Mouse (Mus musculus) heart, embryonic 15.5 days (tissue): ENCODE measurements around the gene Tac4. TPM values are rescaled to one million over a fixed set of nuclear protein-coding genes. Genes with fewer than 3 reads are reported as not detected.

Source experiments
- ATAC-seq: fragments of 200-750 bp; cut with Nextera tagmentation; replicated peaks from 2 replicates; pipeline ENCODE4 v1.8.0; 2017; ENCODE audit warnings: low read depth, moderate TSS enrichment; ENCODE audit not compliant: insufficient number of reproducible peaks, insufficient read depth, low FRiP score
- H3K27ac ChIP-seq: fragments of 300-500 bp; sonication (generic); 2 replicates; pipeline ENCODE4 v1.5.1; 2015; ENCODE audit warnings: mild to moderate bottlenecking, inconsistent platforms
- H3K27me3 ChIP-seq: fragments of 300-500 bp; sonication (generic); 2 replicates; pipeline ENCODE4 v1.6.1; 2015; ENCODE audit warnings: inconsistent platforms
- H3K36me3 ChIP-seq: fragments of 300-500 bp; sonication (generic); 2 replicates; pipeline ENCODE4 v1.6.1; 2015; ENCODE audit warnings: mild to moderate bottlenecking, inconsistent platforms
- H3K4me1 ChIP-seq: fragments of 300-500 bp; sonication (generic); replicated peaks from 2 replicates; pipeline ENCODE4 v1.6.1; 2015; ENCODE audit warnings: inconsistent platforms
- H3K4me2 ChIP-seq: fragments of 300-500 bp; sonication (generic); 2 replicates; pipeline ENCODE4 v1.6.1; 2015; ENCODE audit warnings: inconsistent platforms, mild to moderate bottlenecking, moderate library complexity
- H3K4me3 ChIP-seq: fragments of 300-500 bp; sonication (generic); 2 replicates; pipeline ENCODE4 v1.5.1; 2015; ENCODE audit warnings: mild to moderate bottlenecking, inconsistent platforms
- H3K9ac ChIP-seq: fragments of 300-500 bp; sonication (generic); 2 replicates; pipeline ENCODE4 v1.6.1; 2015; ENCODE audit warnings: mild to moderate bottlenecking, inconsistent platforms
- H3K9me3 ChIP-seq: fragments of 300-500 bp; sonication (generic); replicated peaks from 2 replicates; pipeline ENCODE4 v1.6.1; 2016; ENCODE audit warnings: inconsistent platforms
- WGBS: fragments of 180-500 bp; shearing (Covaris S2); methylation state at CpG from one replicate; pipeline ENCODE4 v1.1.7; 2015; ENCODE audit warnings: mixed read lengths; 5-methylcytosine and 5-hydroxymethylcytosine counted together
- polyA plus RNA-seq: library from polyadenylated mRNA; unstranded; fragments of >200 nt; fragmentation: Nextera tagmentation; extraction: Ambion mirVana; gene quantifications from 2 replicates; pipeline ENCODE4 v1.2.1, GENCODE M21; 2015

Tac4 gene
- polyA plus RNA-seq, 1 experiment from 2014 or later = not detected

DNA sequence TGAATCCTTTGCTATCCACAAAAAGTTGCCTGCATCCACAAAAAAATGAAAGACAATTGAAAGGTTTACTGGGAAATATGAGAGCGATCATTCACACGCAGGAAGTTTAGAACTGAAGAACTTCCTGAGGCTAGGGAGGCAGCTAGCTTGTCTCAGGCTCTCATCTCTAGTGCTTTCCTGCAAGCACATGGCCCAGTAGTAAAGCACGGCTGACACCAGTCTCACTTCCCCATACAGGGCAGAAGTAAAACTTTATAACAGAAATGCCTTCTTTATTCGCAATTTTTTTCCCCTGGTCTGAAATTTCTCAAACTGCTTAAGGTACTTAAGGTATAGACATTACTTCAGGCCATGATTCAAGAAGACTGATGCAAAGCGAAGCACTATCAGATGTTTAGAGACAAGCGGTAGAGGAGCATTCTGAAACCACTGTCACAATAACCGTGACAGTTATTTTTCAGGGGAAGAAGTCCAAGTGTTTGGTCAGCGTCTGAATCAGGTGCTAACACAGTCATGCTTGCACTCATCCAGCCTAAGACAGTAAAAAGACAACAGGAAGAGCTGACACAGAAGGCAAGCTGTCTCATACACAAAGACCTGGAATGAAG is 31.8 kb downstream of the Tac4 start:
- WGBS = 76% methylated on average over 8 of the region's 8 CpGs
- no peak overlapping the region for H3K4me3 ChIP-seq
- H3K4me1 ChIP-seq = no peaks in the 10 kb centered on the region
- no peak overlapping the region for H3K4me2 ChIP-seq
- peaks cover 62% of the 10 kb centered on the region for H3K36me3 ChIP-seq
- H3K9me3 ChIP-seq = no peaks in the 10 kb centered on the region
- no peak overlapping the region; the same call in 1 of the 2 replicates for H3K27ac ChIP-seq
- ATAC-seq = no peak
- H3K9ac ChIP-seq = no peak overlapping the region
- H3K27me3 ChIP-seq = no peaks in the 10 kb centered on the region

DNA sequence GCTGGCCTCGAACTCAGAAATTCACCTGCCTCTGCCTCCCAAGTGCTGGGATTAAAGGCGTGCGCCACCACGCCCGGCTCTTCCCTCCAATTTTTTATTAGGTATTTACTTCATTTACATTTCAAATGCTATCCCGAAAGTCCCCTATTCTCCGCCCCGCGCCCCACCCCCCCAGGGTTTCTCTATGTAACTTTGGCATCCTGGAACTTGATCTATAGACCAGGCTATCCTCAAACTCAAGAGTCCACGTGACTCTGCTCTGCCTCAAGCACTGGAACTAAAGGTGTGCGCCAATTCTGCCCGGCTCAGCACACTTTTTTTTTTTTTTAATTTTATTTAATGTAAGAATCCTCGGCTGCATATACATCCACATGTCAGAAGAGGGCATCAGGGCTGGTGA is 34.4 kb downstream of the Tac4 start:
- no peaks in the 10 kb centered on the region for H3K9me3 ChIP-seq
- no peak overlapping the region for H3K27ac ChIP-seq
- H3K4me1 ChIP-seq = no peaks in the 10 kb centered on the region
- H3K36me3 ChIP-seq = peaks cover 58% of the 10 kb centered on the region
- ATAC-seq = no peak
- no peak overlapping the region for H3K4me2 ChIP-seq
- H3K4me3 ChIP-seq = no peak overlapping the region
- H3K9ac ChIP-seq = no peak overlapping the region
- WGBS = 94% methylated on average over 13 of the region's 13 CpGs
- no peaks in the 10 kb centered on the region for H3K27me3 ChIP-seq

DNA sequence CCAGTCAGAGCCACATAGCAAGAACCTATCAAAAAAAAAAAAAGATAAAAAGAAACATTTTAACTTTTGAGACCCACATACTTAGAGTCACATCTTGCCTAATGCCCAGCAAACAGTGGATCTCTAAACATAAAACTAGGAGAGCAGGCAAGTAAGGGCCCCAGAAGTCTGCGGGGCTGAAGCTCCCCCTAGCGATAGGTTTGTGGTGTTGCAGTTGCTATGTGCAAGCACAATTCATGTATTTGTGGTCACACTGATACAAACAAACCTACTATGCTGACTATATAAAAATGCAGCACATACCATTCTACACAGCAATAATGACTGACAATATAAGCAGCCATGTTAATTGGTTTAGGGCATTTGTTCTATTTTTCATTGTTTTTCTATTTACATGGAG is 36.8 kb downstream of the Tac4 start:
- H3K36me3 ChIP-seq = peaks cover 67% of the 10 kb centered on the region
- no peak overlapping the region for H3K9ac ChIP-seq
- no peaks in the 10 kb centered on the region for H3K27me3 ChIP-seq
- H3K27ac ChIP-seq = no peak overlapping the region
- WGBS = 18% methylated on average over 2 of the region's 2 CpGs
- no peak overlapping the region for H3K4me2 ChIP-seq
- ATAC-seq = no peak
- no peaks in the 10 kb centered on the region for H3K9me3 ChIP-seq
- H3K4me3 ChIP-seq = no peak overlapping the region
- no peaks in the 10 kb centered on the region for H3K4me1 ChIP-seq

DNA sequence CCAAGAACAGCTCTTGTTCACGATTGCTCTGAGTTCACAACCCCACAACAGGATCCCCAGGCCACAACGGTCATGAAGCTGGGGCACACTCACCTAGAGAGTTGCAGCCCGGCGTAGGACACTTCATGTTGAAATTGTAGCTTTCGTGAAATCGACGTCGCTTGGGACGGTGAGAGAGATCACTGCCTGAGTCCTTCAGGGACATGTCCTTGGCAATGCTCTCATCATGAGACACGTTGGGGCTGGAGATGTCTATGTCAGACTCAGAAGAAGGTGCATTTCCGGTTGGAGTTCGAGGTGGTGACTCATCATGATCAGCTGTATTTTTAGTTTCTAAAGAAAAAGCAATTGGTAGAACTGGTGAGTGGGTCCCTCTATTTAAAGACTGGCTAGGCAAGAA is 38.6 kb downstream of the Tac4 start:
- no peak overlapping the region for H3K4me2 ChIP-seq
- peaks cover 63% of the 10 kb centered on the region for H3K36me3 ChIP-seq
- no peak overlapping the region for H3K4me3 ChIP-seq
- no peak for ATAC-seq
- WGBS = 83% methylated on average over 12 of the region's 12 CpGs
- H3K9me3 ChIP-seq = no peaks in the 10 kb centered on the region
- H3K27ac ChIP-seq = no peak overlapping the region
- no peak overlapping the region for H3K9ac ChIP-seq
- H3K4me1 ChIP-seq = peaks cover 4% of the 10 kb centered on the region
- no peaks in the 10 kb centered on the region for H3K27me3 ChIP-seq

DNA sequence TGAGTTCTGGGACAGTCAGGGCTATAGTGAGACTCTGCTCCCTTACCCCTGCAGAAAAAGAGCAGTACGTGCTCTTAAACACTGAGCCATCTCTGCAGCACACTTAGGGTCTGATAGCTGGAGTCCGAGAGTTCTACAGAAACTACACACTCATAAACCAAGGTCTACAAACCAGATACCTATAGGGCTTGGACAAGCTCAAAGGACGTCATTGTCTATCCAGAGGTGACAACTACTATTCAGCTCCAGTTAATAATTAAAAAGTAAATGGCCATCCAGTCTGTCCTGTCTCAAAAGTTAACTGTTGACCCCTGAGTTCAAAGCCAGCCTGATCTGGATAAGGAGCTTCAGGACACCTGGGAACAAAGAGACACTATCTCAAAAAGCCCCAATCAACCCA is 40.4 kb downstream of the Tac4 start:
- WGBS = 89% methylated on average over 3 of the region's 3 CpGs
- H3K4me2 ChIP-seq = no peak overlapping the region
- H3K27me3 ChIP-seq = no peaks in the 10 kb centered on the region
- H3K36me3 ChIP-seq = peaks cover 66% of the 10 kb centered on the region
- H3K4me1 ChIP-seq = peaks cover 4% of the 10 kb centered on the region
- H3K9ac ChIP-seq = no peak overlapping the region
- H3K9me3 ChIP-seq = no peaks in the 10 kb centered on the region
- ATAC-seq = no peak
- H3K4me3 ChIP-seq = no peak overlapping the region
- no peak overlapping the region for H3K27ac ChIP-seq

DNA sequence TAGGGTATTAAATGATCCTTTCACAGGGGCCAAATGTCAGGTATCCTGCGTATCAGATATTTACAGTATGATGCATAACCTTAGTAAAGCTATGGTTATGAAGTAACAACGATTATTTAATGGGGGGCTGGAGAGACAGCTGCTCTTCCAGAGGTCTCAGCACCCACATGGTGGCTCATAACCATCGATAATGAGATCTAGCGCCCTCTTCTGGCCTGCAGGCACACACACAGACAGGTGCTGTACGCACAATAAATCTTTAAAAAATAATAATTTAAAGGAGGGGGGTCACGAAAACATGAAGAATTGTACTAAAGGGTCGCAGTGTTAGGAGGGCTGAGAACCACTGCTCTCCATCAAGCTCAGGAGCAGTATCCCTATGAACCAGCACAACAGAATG is 44.3 kb downstream of the Tac4 start:
- 90% methylated on average over 7 of the region's 7 CpGs for WGBS
- H3K9me3 ChIP-seq = no peaks in the 10 kb centered on the region

DNA sequence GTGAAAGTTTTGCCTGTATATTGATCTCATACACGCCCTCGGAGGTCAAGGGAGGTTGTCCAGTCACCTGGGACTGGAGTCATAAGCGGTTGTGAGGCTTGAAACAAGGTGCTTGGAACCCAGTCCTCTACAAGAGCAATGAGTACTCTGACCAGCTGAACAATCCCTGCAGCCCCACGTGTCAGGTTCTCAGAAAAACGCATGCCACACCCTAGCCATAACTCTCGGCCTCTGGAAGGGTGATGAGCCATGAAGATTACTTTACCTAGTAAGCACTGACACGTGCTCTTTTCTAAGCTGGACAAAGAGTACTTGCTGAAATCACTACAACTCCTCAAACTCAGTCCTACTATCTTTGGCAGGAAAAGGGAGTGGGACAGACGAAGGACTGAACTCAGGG is 46.2 kb downstream of the Tac4 start:
- Histone ChIP-seq H3K4me2 (no peak overlapping the region), H3K4me3 (no peak overlapping the region), H3K9me3 (no peaks in the 10 kb centered on the region), H3K9ac (no peak overlapping the region), H3K27ac (no peak overlapping the region), H3K4me1 (peaks cover 26% of the 10 kb centered on the region), H3K36me3 (peaks cover 22% of the 10 kb centered on the region), H3K27me3 (no peaks in the 10 kb centered on the region)
- no peak for ATAC-seq
- WGBS = 83% methylated on average over 8 of the region's 8 CpGs

More for the DNA sequence above, 44.3 kb downstream of the Tac4 start:
- H3K4me1 ChIP-seq = peaks cover 20% of the 10 kb centered on the region
- peaks cover 41% of the 10 kb centered on the region for H3K36me3 ChIP-seq
- H3K27me3 ChIP-seq = no peaks in the 10 kb centered on the region
- H3K27ac ChIP-seq = no peak overlapping the region
- no peak overlapping the region for H3K9ac ChIP-seq
- no peak for ATAC-seq
- H3K4me3 ChIP-seq = no peak overlapping the region
- H3K4me2 ChIP-seq = no peak overlapping the region

DNA sequence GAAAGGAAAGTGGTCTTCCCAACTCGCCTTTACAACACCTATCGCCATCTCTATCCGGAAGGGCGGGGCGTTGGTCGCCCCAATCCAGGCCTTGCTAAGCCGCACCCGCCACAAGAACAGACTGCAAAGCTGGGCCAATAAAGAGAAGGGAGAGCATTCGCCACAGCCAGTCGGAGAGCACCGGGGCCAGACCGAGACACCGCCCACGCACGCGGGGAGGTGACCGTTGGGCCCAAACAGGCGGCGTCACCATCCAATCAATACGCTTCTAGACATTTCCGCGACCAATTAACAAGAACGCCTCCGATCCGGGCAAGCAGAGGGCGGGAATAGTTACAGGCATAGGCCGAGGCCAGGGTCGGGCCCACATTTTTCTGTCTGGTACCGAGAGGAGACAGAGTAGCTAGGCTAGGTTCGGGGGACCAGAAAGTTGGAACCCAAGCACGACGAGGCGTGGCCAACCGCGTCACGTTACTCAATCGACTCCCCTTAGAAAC is 48.2 kb downstream of the Tac4 start:
- no peaks in the 10 kb centered on the region for H3K9me3 ChIP-seq
- H3K4me2 ChIP-seq = peak overlapping the region; percentile 66
- WGBS = under 1% methylated on average over 37 of the region's 37 CpGs
- peaks cover 22% of the 10 kb centered on the region for H3K4me1 ChIP-seq
- peak overlapping the region; percentile 96 for H3K4me3 ChIP-seq
- peak; percentile 96 for ATAC-seq
- peaks cover 12% of the 10 kb centered on the region for H3K36me3 ChIP-seq
- H3K9ac ChIP-seq = peak overlapping the region; percentile 98
- no peaks in the 10 kb centered on the region for H3K27me3 ChIP-seq
- H3K27ac ChIP-seq = peak overlapping the region; percentile 98

DNA sequence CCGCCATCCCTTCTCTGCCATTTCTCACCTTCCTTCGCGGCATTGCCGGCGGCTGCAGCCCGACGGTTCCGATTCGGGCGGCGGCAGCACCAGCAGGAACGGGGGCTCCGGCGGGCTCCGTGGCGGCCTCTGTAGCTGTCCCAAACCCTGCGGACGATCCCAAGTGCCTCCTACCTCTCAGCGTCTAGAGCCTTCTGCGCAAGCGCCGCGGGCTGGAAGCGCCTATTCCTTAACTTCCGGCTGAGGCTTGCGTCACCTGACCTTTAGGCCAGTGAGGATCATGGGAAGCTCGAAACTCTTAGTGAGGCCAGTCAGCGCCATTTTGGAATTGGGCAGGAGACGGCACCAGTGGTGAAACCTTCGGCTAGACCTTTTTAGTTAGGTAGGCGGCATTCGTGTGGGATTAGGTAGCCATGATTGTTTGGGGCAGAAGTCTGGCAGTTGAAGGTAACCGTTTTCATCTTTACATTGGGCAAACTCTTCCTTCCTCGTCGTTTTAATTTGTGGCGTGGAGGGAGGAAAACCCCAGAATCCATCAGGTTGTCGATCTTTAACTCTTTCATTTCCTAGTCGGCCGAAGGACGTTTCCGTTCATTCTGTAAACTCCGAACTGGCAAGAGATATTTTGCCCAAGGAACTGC is 48.8 kb downstream of the Tac4 start, which contains the start of gene Kat7:
Gene Kat7 (minus strand): TSS at position 240 of the 641 bp plus-strand sequence.
- H3K9me3 ChIP-seq = no peaks in the 10 kb centered on the region
- peaks cover 9% of the 10 kb centered on the region for H3K36me3 ChIP-seq
- H3K9ac ChIP-seq = peak within 1 kb of the TSS; percentile 98
- H3K4me3 ChIP-seq = peak within 1 kb of the TSS; percentile 96
- H3K27me3 ChIP-seq = no peaks in the 10 kb centered on the region
- H3K4me1 ChIP-seq = peaks cover 23% of the 10 kb centered on the region
- H3K4me2 ChIP-seq = peak within 1 kb of the TSS; percentile 73
- WGBS = under 1% methylated on average over 42 of the region's 42 CpGs
- peak; percentile 93 for ATAC-seq
- H3K27ac ChIP-seq = peak within 1 kb of the TSS; percentile 98

DNA sequence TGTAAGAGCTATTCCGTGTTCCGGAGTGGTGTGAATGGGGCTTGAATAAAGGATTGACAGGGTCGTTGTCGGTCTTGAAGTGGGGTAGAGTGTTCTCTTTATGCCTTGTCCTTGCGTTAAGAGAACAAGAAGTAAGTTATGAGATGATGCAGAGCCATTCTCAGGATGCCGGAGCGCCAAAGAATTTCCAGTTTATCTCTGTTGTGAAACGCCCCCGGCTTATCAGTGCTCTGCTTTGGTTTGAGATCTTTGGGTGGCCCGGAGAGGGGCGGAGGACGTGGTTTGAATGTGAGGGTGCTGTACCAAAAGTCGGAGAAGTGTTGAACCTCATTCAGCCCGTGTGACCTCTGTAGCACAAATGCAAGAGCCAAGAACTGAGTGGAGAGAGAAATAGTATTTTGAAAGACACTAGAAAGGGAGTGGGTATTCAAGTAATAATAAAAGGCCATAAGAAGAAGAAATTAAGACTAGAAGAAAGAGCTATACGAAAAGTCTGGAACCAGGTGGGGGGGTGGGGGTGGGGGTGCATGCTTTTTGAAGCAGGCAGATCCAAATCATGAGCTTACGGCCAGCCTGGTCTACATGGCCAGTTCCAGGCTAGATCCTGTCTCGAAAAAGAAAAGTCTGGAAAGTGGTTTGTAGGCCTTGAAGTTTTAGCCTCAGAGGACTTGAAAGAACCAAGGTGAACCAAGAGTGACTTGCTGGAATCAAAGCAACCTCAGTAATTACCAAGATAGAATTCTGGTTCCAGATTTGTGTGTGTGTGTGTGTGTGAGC is 49.5 kb downstream of the Tac4 start:
- H3K27me3 ChIP-seq = no peaks in the 10 kb centered on the region
- no peak for ATAC-seq
- peak overlapping the region; percentile 96 for H3K4me3 ChIP-seq
- no peaks in the 10 kb centered on the region for H3K9me3 ChIP-seq
- peak overlapping the region; percentile 89 for H3K27ac ChIP-seq
- 5% methylated on average over 17 of the region's 17 CpGs for WGBS
- peaks cover 25% of the 10 kb centered on the region for H3K4me1 ChIP-seq
- H3K9ac ChIP-seq = peak overlapping the region; percentile 63
- peak overlapping the region; percentile 73 for H3K4me2 ChIP-seq
- peaks cover 2% of the 10 kb centered on the region; the same call in 1 of the 2 replicates for H3K36me3 ChIP-seq

DNA sequence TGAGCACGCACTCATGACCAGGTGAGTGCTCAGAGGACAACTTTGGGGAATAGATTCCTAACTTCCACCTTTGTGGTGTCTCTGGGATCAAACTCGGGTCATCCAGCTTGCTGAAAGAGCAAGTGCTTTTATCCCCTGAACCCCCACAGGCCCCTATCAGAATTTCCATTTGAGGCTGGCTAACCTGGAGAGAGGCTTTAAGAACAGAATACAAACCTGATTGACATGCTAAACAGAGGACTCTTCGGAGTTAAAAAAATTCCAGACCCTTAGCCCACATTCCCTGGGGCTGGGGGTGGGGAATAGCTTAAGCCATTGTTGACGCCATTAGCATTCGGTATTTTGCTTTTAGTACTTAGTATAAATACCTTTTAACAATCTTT is 50.1 kb downstream of the Tac4 start:
- Histone ChIP-seq H3K36me3 (no peaks in the 10 kb centered on the region), H3K4me3 (peak overlapping the region; percentile 96), H3K4me1 (peaks cover 25% of the 10 kb centered on the region), H3K4me2 (peak overlapping the region; percentile 73), H3K27ac (peak overlapping the region; percentile 89), H3K27me3 (no peaks in the 10 kb centered on the region), H3K9me3 (no peaks in the 10 kb centered on the region), H3K9ac (peak overlapping the region; percentile 63; the same call in 1 of the 2 replicates)
- 39% methylated on average over 5 of the region's 5 CpGs for WGBS
- ATAC-seq = no peak
